Mouse (Mus musculus): ENCODE data around the gene Plin2. TPM values are rescaled to one million over a fixed set of nuclear protein-coding genes. Genes with fewer than 3 reads are reported as not detected.

The Plin2 gene
- total RNA-seq (2018; cell fraction: chromatin; rRNA removed) = 1,000 to 10,000 TPM in 2 of 26 experiments, 100 to 1,000 TPM in 24; 116 to 1,608 (median 288) TPM
- total RNA-seq (2018; cell fraction: cytosol; rRNA removed) = 1,000 to 10,000 TPM in 12 of 26 experiments, 100 to 1,000 TPM in 14; 487 to 1,958 (median 813) TPM
- 100 to 1,000 TPM; 256 to 887 (median 407) TPM for total RNA-seq (2018; cell fraction: nucleus; rRNA removed)
- 864 to 2,248 TPM (median 2,111 TPM) in 3 replicates for polyA plus RNA-seq (2018)

DNA sequence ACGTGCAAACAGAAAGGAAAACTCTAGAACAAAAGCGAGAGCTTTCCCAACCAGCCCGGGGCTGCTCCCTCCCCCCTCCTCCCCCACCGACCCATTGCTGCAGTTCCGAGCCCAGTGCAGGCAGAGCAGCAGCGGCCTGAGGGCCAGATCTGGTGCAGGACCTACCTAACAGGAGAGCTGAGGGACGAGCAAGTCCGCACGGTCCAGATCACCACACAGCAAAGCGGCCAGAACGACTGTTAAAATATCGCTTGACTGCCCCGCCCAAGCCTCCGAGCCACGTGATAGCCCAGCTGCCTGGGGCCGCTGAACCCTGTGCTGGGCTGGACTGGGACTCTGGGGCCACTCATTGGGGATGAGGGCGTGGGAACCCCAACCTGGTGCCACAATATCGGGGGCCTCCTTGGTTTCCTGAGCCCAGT is at the start of gene Plin2:
TSS of gene Plin2 (minus strand) at position 281 of the 422 bp plus-strand sequence.
- Histone ChIP-seq H3K79me2 (ENCODE audit: inconsistent target) (peaks cover 66% of the 10 kb centered on the region), H3K4me3 (ENCODE audit: inconsistent target) (peak within 1 kb of the TSS; percentile 81), H3K27ac (peak within 1 kb of the TSS; percentile 98), H3K36me3 (ENCODE audit: inconsistent target) (peaks cover 5% of the 10 kb centered on the region; the same call in 1 of the 2 replicates)
- 1% methylated on average over 18 of the region's 18 CpGs for WGBS (ENCODE audit: missing documents)

- Histone ChIP-seq H3K79me2 (ENCODE audit: inconsistent target) (peaks cover 24% of the 10 kb centered on the region), H3K4me3 (ENCODE audit: inconsistent target) (no peak overlapping the region), H3K36me3 (ENCODE audit: inconsistent target) (no peaks in the 10 kb centered on the region), H3K27ac (peak overlapping the region; percentile 42)
- 54% methylated on average over 3 of the region's 4 CpGs for WGBS (ENCODE audit: missing documents)
Observed at GRCm38 (mm10) chr4:86718878-86719577, 49.2 kb upstream of the Plin2 start.

- Histone ChIP-seq H3K27ac (peak overlapping the region; percentile 60), H3K4me3 (ENCODE audit: inconsistent target) (no peak overlapping the region), H3K36me3 (ENCODE audit: inconsistent target) (no peaks in the 10 kb centered on the region), H3K79me2 (ENCODE audit: inconsistent target) (peaks cover 24% of the 10 kb centered on the region)
- WGBS (ENCODE audit: missing documents) = 100% methylated on average over 1 of the region's 1 CpGs
Observed at GRCm38 (mm10) chr4:86717176-86717575, 47.3 kb upstream of the Plin2 start.

DNA sequence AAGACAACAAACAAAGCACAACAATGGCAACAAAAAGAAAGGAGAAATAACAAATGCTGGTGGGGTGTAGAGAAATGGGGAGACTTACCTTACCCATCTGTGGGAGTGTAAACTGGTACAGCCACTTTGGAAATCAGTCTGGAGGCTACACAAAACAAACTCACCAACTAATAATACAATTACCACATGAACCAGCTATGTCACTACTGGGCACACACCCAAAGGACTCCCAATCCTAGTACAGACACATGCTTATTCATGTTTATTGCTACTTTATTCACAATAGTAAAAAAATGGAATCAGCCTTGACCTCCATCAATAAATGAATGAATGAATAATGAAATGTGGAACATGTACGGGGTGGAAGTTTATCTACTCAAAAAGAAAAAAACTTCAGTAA is 45.5 kb upstream of the Plin2 start:
- H3K36me3 ChIP-seq (ENCODE audit: inconsistent target) = no peaks in the 10 kb centered on the region
- no peak overlapping the region for H3K4me3 ChIP-seq (ENCODE audit: inconsistent target)

GRCm38 (mm10) chr4:86713518-86713917 is 43.7 kb upstream of the Plin2 start:
- no peak overlapping the region for H3K4me3 ChIP-seq (ENCODE audit: inconsistent target)
- H3K79me2 ChIP-seq (ENCODE audit: inconsistent target) = peaks cover 24% of the 10 kb centered on the region
- H3K36me3 ChIP-seq (ENCODE audit: inconsistent target) = no peaks in the 10 kb centered on the region
- H3K27ac ChIP-seq = peak overlapping the region; percentile 99
- 89% methylated on average over 1 of the region's 2 CpGs for WGBS (ENCODE audit: missing documents)

More for the DNA sequence above, 45.5 kb upstream of the Plin2 start:
- peak overlapping the region; percentile 99 for H3K27ac ChIP-seq
- peaks cover 24% of the 10 kb centered on the region for H3K79me2 ChIP-seq (ENCODE audit: inconsistent target)
- 100% methylated on average over 1 of the region's 1 CpGs for WGBS (ENCODE audit: missing documents)

DNA sequence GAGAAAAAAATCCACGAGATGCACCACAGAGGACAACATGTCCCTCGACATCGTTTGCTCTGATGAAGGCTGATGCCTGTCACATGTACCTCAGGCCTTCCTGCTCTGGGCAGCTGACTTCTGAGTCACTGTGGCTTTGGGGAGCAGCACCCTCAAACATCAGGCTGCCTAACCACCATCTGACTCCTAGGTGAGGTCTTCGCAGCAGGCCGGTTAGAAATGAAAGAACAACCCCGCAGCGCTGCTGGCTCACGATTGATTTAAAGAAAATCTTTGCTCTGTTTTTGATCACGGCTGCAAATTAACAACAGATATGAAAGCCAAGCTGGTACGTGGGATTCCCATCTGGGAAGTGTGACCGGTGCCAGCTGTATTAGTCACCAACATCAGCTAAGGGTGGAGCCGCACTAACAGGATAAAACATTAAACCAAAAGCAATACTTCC is 42.9 kb upstream of the Plin2 start:
- WGBS (ENCODE audit: missing documents) = 31% methylated on average over 12 of the region's 12 CpGs
- Histone ChIP-seq H3K4me3 (ENCODE audit: inconsistent target) (no peak overlapping the region; the same call in 1 of the 2 replicates), H3K79me2 (ENCODE audit: inconsistent target) (peaks cover 24% of the 10 kb centered on the region), H3K36me3 (ENCODE audit: inconsistent target) (no peaks in the 10 kb centered on the region), H3K27ac (peak overlapping the region; percentile 99)

DNA sequence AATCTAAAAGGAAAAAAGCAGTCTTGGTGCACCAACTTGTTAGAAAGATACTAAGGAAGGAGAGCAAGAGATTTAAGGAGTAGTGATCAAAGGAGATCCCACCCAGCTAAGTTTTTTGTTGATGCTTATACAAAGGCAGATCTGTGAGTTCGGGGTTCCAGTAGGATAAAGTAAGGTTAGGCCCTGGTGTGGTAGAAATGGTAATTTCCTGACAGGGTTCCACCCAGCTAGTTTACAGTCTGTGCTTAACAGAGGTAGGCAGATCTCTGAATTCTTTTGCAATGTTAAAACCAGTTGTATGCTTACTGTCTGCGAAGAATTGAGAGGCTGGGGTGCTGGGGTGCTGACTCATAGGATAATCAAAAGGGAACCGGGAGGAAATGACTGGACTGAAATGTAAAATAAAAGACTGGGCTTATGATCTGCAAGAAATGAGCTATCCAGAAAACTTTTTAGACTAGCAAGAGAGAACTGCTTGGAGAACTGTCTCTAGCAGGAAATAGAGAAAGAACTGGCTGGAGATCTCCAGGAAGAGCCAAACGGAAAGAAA is 40.9 kb upstream of the Plin2 start:
- WGBS (ENCODE audit: missing documents) = 23% methylated on average over 4 of the region's 4 CpGs

GRCm38 (mm10) chr4:86710034-86710650 is 40.3 kb upstream of the Plin2 start:
- Histone ChIP-seq H3K79me2 (ENCODE audit: inconsistent target) (peaks cover 9% of the 10 kb centered on the region), H3K4me3 (ENCODE audit: inconsistent target) (no peak overlapping the region), H3K27ac (peak overlapping the region; percentile 99), H3K36me3 (ENCODE audit: inconsistent target) (no peaks in the 10 kb centered on the region)
- 91% methylated on average over 6 of the region's 6 CpGs for WGBS (ENCODE audit: missing documents)

More for the DNA sequence above, 40.9 kb upstream of the Plin2 start:
- Histone ChIP-seq H3K27ac (peak overlapping the region; percentile 99), H3K79me2 (ENCODE audit: inconsistent target) (peaks cover 15% of the 10 kb centered on the region), H3K4me3 (ENCODE audit: inconsistent target) (peak overlapping the region; percentile 25), H3K36me3 (ENCODE audit: inconsistent target) (no peaks in the 10 kb centered on the region)

DNA sequence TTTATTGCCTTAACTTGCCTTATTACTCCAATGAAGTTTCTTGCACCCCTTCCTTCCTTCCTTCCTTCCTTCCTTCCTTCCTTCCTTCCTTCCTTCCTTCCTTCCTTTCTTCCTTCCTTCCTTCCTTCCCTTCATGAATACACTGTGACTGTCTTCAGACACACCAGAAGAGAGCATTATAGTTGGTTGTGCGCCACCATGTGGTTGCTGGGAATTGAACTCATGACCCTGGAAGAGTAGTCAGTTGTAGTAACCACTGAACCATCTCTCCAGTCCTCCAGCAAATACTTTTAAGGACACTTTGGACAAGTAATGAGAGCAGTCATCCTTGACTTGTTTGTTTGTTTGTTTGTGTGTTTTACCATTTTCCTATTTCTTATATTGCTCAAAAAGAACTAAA is 38.9 kb upstream of the Plin2 start:
- no peaks in the 10 kb centered on the region for H3K79me2 ChIP-seq (ENCODE audit: inconsistent target)
- WGBS (ENCODE audit: missing documents) = 100% methylated on average over 1 of the region's 1 CpGs

GRCm38 (mm10) chr4:86699161-86699865 is 29.5 kb upstream of the Plin2 start:
- Histone ChIP-seq H3K27ac (no peak overlapping the region), H3K79me2 (ENCODE audit: inconsistent target) (no peaks in the 10 kb centered on the region)
- WGBS (ENCODE audit: missing documents) = 86% methylated on average over 5 of the region's 5 CpGs

More for the DNA sequence above, 38.9 kb upstream of the Plin2 start:
- H3K36me3 ChIP-seq (ENCODE audit: inconsistent target) = no peaks in the 10 kb centered on the region
- peak overlapping the region; percentile 99 for H3K27ac ChIP-seq
- no peak overlapping the region for H3K4me3 ChIP-seq (ENCODE audit: inconsistent target)

GRCm38 (mm10) chr4:86696890-86697289 is 27.0 kb upstream of the Plin2 start:
- H3K79me2 ChIP-seq (ENCODE audit: inconsistent target) = no peaks in the 10 kb centered on the region
- 13% methylated on average over 4 of the region's 4 CpGs for WGBS (ENCODE audit: missing documents)

More at GRCm38 (mm10) chr4:86699161-86699865, 29.5 kb upstream of the Plin2 start:
- no peaks in the 10 kb centered on the region for H3K36me3 ChIP-seq (ENCODE audit: inconsistent target)
- no peak overlapping the region for H3K4me3 ChIP-seq (ENCODE audit: inconsistent target)

DNA sequence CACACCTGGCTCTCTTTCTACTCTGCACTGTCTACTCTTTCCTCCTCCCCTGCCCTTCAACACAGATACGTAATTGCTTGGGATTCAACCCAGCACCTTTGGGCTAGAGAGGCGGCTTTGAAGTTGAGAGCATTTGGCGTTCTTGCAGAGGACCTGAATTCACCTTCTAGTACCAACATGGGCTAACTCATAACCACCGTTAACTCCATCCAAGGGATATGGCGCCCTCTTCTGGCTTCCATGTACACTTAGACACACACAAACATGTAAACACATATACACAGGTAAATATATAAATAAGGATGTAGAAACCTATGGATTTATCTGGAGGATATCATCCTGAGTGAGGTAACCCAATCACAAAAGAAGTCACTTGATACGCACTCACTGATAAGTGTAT is 25.2 kb upstream of the Plin2 start:
- 46% methylated on average over 6 of the region's 6 CpGs for WGBS (ENCODE audit: missing documents)
- H3K79me2 ChIP-seq (ENCODE audit: inconsistent target) = no peaks in the 10 kb centered on the region
- no peak overlapping the region for H3K4me3 ChIP-seq (ENCODE audit: inconsistent target)
- H3K36me3 ChIP-seq (ENCODE audit: inconsistent target) = no peaks in the 10 kb centered on the region
- no peak overlapping the region for H3K27ac ChIP-seq

More at GRCm38 (mm10) chr4:86696890-86697289, 27.0 kb upstream of the Plin2 start:
- H3K27ac ChIP-seq = no peak overlapping the region
- H3K36me3 ChIP-seq (ENCODE audit: inconsistent target) = no peaks in the 10 kb centered on the region
- H3K4me3 ChIP-seq (ENCODE audit: inconsistent target) = no peak overlapping the region

GRCm38 (mm10) chr4:86692931-86693330 is 23.1 kb upstream of the Plin2 start:
- Histone ChIP-seq H3K27ac (no peak overlapping the region), H3K4me3 (ENCODE audit: inconsistent target) (no peak overlapping the region), H3K36me3 (ENCODE audit: inconsistent target) (no peaks in the 10 kb centered on the region), H3K79me2 (ENCODE audit: inconsistent target) (no peaks in the 10 kb centered on the region)
- WGBS (ENCODE audit: missing documents) = 98% methylated on average over 6 of the region's 7 CpGs

- Histone ChIP-seq H3K27ac (peak overlapping the region; percentile 85), H3K4me3 (ENCODE audit: inconsistent target) (no peak overlapping the region), H3K36me3 (ENCODE audit: inconsistent target) (no peaks in the 10 kb centered on the region), H3K79me2 (ENCODE audit: inconsistent target) (no peaks in the 10 kb centered on the region)
- 100% methylated on average over 4 of the region's 4 CpGs for WGBS (ENCODE audit: missing documents)
Observed at GRCm38 (mm10) chr4:86691290-86691689, 21.4 kb upstream of the Plin2 start.
